Mouse (Mus musculus) spleen, adult 18-20 months (tissue): ENCODE results near the gene Hs3st2.

ENCODE experiments used
- DNase-seq, 2 experiments: peaks; one replicate each; pipeline ENCODE4 v3.0.0; 2022; ENCODE audit warnings: mixed read lengths in 2 of 2

Gene Hs3st2

GRCm38 (mm10) chr7:121460626-121461025 lies 69.0 kb downstream of the Hs3st2 start:
- DNase-seq: no peak

- DNase-seq: no peak
Measured at GRCm38 (mm10) chr7:121464441-121464840, 72.8 kb downstream of the Hs3st2 start.

- no peak for DNase-seq
Measured at GRCm38 (mm10) chr7:121465111-121465510, 73.5 kb downstream of the Hs3st2 start.

GRCm38 (mm10) chr7:121466331-121466730 lies 74.7 kb downstream of the Hs3st2 start:
- DNase-seq: no peak

- peak; percentile 15 to 32 for DNase-seq
Measured at GRCm38 (mm10) chr7:121469435-121469834, 77.8 kb downstream of the Hs3st2 start.

- no peak for DNase-seq
Measured at GRCm38 (mm10) chr7:121478302-121478701, 86.6 kb downstream of the Hs3st2 start.

GRCm38 (mm10) chr7:121480106-121480505 lies 88.4 kb downstream of the Hs3st2 start:
- DNase-seq: no peak

GRCm38 (mm10) chr7:121484590-121484989 lies 92.9 kb downstream of the Hs3st2 start:
- no peak for DNase-seq

- DNase-seq: no peak
Measured at GRCm38 (mm10) chr7:121485266-121485665, 93.6 kb downstream of the Hs3st2 start.

GRCm38 (mm10) chr7:121487291-121487690 lies 95.6 kb downstream of the Hs3st2 start:
- DNase-seq: no peak

GRCm38 (mm10) chr7:121489401-121489800 lies 97.7 kb downstream of the Hs3st2 start:
- no peak for DNase-seq

- no peak for DNase-seq
Measured at GRCm38 (mm10) chr7:121491455-121492005, 99.9 kb downstream of the Hs3st2 start.

- DNase-seq: no peak
Measured at GRCm38 (mm10) chr7:121500516-121500915, 108.9 kb downstream of the Hs3st2 start.

- DNase-seq: no peak
Measured at GRCm38 (mm10) chr7:121501666-121502065, 110.0 kb downstream of the Hs3st2 start.

GRCm38 (mm10) chr7:121516727-121517126 lies 125.1 kb downstream of the Hs3st2 start:
- no peak for DNase-seq

GRCm38 (mm10) chr7:121517165-121517591 lies 125.5 kb downstream of the Hs3st2 start:
- no peak for DNase-seq

- DNase-seq: no peak
Measured at GRCm38 (mm10) chr7:121522125-121522524, 130.5 kb downstream of the Hs3st2 start.

- DNase-seq: no peak
Measured at GRCm38 (mm10) chr7:121529023-121529422, 137.4 kb downstream of the Hs3st2 start.

GRCm38 (mm10) chr7:121533639-121534038 lies 142.0 kb downstream of the Hs3st2 start:
- DNase-seq: no peak

- no peak for DNase-seq
Measured at GRCm38 (mm10) chr7:121534386-121534785, 142.7 kb downstream of the Hs3st2 start.

GRCm38 (mm10) chr7:121535987-121536386 lies 144.3 kb downstream of the Hs3st2 start:
- no peak for DNase-seq

GRCm38 (mm10) chr7:121539405-121540275 lies 148.0 kb downstream of the Hs3st2 start:
- DNase-seq: peak in 1 of 2 experiments; percentile 7

GRCm38 (mm10) chr7:121542458-121542857 lies 150.8 kb downstream of the Hs3st2 start:
- DNase-seq: no peak

GRCm38 (mm10) chr7:121549329-121550022 lies 157.8 kb downstream of the Hs3st2 start:
- DNase-seq: no peak
